Mouse (Mus musculus) gastrocnemius, adult 2 months (tissue): ENCODE data around the gene Olfr705. TPM values are rescaled to one million over a fixed set of nuclear protein-coding genes. Genes with fewer than 3 reads are reported as not detected.
"Not testable (repeated sequence)": the region's sequence is repeated elsewhere in the genome, so short reads cannot be mapped to it uniquely, and the experiment has no call there.

Source experiments
- DNase-seq: peaks from one replicate; pipeline ENCODE4 v3.0.0; 2022
- H3K27ac ChIP-seq: fragments of 200-600 bp; 2 replicates; pipeline ENCODE4 v1.8.1; 2022; ENCODE audit warnings: mild to moderate bottlenecking
- H3K4me3 ChIP-seq: fragments of 200-600 bp; 2 replicates; pipeline ENCODE4 v1.8.1; 2022; ENCODE audit warnings: mild to moderate bottlenecking, moderate library complexity
- CTCF ChIP-seq: fragments of 200-600 bp; IDR thresholded peaks from 2 replicates; pipeline ENCODE4 v1.8.1; 2022; ENCODE audit warnings: antibody characterized with exemption, mild to moderate bottlenecking, moderate library complexity
- intact Hi-C: fragments of 180-260 bp; cut with DNase I; formaldehyde crosslinking; loops from one replicate; pipeline ENCODE4 v1.15.1; 2025
- long read RNA-seq, 2 experiments: library from polyadenylated mRNA; stranded (forward); transcript quantifications; one replicate each; pipeline ENCODE4 v2.0.0; 2021
- total RNA-seq, 2 experiments: library from RNA; stranded (reverse); gene quantifications; 2 replicates each; pipeline ENCODE4 v1.2.3; 2021

The Olfr705 gene
- total RNA-seq = not detected
- long read RNA-seq, experiment 1 = 0 reads
- long read RNA-seq, experiment 2 = 0 reads

DNA sequence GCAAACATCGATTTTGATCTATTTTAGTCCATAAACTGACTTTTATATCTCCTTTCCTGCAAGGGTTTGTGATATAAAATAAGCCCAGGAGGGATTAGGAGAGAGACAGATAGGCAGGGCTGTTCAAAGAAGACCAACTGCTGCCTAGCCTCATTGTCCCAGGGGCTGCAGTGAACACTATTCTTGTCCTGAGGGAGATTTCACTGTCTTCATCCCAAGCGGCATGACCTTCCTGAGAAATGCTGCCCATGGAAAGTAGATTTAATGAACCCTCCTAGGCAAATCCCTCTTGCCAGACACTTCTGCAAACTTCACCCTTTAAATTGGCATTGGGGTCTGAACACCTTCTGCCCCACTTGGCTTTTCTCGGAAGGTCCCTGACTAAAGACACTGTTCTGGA is at the start of gene Olfr705:
TSS of gene Olfr705 (minus strand) at position 101 of the 400 bp plus-strand sequence.
- Histone ChIP-seq H3K27ac (no peak within 1 kb of the TSS), H3K4me3 (no peak within 1 kb of the TSS)
- no peak for DNase-seq
- no peak for TF ChIP-seq CTCF
- intact Hi-C loops = no loop called here

DNA sequence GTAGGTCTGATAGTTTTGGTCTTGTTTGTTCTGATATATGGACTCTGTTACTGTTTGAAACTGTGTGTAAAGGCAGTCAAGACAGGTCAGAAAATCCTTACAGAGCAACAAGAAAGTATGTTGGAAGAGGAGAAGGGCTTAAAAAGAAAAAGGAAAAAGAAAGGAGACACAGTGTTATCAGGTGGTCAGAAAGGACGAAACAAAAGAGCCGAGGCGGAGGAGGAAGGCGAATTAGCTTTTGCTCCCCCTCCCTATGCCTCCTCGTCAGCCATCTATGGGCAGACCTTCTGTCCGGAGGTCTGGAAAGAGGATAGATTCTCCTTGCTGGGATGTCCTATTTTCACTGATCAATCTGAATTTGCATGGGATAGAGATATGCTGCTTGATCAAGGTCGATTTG is 44.3 kb upstream of the Olfr705 start:
- intact Hi-C loops, H3K27ac ChIP-seq, DNase-seq, H3K4me3 ChIP-seq: not testable (repeated sequence)

DNA sequence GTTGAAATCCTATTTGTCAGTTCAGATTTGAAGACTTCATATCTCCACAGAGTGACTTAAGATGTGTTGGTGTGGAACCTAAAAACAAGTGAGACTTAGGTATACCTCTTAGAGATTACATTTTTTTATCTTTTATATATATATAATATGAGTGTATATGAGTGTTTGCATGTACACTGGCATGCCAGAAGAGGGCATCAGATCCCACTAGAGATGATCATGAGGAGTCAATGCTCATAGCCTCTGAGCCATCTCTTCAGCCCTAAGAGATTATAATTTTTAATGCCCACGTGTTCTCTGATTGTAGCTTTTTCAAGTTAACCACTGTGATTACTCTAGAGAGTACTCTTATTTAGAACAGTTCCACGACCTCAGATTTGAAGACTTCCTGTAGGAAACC is 31.0 kb upstream of the Olfr705 start, which contains the start of gene Olfr1532-ps1:
TSS of gene Olfr1532-ps1 (plus strand) at position 326 of the 400 bp plus-strand sequence.
- Histone ChIP-seq H3K27ac (no peak within 1 kb of the TSS), H3K4me3 (no peak within 1 kb of the TSS)
- TF ChIP-seq CTCF = no peak
- no peak for DNase-seq
- intact Hi-C loops = no loop called here

DNA sequence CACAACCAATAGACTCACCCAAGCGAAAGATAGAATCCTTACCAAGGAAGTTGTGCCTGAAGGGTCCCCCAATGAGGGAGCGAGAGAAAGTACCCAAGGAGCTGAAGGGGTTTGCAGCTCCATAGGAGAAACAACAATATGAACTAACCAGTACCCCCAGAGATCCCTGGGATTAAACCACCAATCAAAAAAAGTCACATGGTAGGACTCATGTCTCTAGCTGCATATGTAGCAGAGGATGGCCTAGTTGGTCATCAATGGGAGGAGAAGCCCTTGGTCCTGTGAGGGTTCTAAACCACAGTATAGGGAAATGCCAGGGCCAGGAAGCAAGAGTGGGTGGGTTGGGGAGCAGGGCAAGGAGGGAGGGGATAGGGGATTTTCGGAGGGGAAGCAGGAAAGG is 24.4 kb upstream of the Olfr705 start, which contains the start of gene Olfr707:
TSS of gene Olfr707 (minus strand) at position 101 of the 400 bp plus-strand sequence.
- H3K4me3 ChIP-seq, intact Hi-C loops, DNase-seq, H3K27ac ChIP-seq: not testable (repeated sequence)

DNA sequence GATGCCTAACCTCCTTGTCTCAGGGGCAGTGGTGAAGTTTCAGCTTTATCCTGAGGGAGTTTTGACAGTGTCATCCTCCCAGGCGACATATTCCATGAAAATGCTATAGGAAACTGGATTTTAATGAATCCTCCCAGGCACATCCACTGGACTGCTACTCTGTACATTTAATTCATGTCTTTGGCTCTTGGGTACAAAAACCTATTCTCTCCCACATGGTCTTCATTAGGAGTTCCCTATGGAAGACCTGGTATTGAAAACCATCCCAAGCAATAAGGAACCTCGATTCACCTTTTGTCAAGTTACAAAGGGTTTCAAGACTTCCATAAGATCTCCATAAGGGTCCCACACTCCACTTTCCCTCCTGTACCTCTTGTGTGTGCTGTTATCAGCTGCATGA is 11.4 kb upstream of the Olfr705 start, which contains the start of gene Olfr706:
TSS of gene Olfr706 (minus strand) at position 101 of the 400 bp plus-strand sequence.
- intact Hi-C loops = no loop called here
- H3K27ac ChIP-seq = no peak within 1 kb of the TSS
- TF ChIP-seq CTCF = no peak
- no peak within 1 kb of the TSS for H3K4me3 ChIP-seq
- DNase-seq = no peak

DNA sequence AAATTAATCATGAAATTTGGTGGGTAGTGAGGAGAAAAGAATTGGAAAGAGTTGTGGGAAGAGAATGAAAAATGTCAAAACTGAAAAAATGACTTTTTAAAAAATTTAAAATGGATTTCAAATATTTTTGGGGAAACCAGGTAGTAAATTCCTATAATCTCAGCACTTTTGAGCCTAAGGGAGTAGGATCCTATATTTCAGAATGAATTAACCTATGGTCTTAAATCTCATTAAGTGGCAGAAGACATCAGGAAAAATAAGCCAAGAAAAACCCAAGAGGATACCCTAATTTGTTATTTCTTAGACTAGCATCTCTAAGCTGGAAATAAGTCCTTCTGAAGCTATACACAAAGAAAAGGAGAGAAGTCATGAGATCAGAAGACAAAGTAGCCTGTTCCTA is 13.8 kb downstream of the Olfr705 start, which contains the start of gene Olfr704:
TSS of gene Olfr704 (plus strand) at position 301 of the 400 bp plus-strand sequence.
- intact Hi-C loops = no loop called here
- no peak for DNase-seq
- H3K27ac ChIP-seq = no peak within 1 kb of the TSS
- no peak for TF ChIP-seq CTCF
- H3K4me3 ChIP-seq = no peak within 1 kb of the TSS

DNA sequence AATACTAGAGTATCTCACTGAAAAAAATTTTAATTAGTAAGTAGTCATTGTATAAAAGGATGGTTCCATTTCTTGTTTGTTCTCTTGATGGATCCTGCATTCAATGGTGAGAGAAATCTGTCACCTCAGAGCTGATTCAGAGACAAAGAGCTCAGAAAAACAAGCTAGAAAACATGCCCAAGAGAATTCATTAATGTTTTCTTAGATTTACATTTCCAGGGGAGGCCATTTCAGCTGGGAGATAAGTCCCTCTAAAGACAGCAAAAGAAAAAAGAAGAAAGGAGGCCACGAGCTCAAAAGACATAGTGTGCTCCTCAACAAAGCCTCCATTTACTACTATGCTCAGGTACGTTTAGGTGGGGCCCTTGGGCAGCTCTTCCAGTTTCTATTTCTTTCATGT is 33.6 kb downstream of the Olfr705 start, which contains the start of gene Olfr703:
TSS of gene Olfr703 (plus strand) at position 301 of the 400 bp plus-strand sequence.
- intact Hi-C loops = no loop called here
- no peak for DNase-seq
- Histone ChIP-seq H3K27ac (no peak within 1 kb of the TSS), H3K4me3 (no peak within 1 kb of the TSS)
- no peak for TF ChIP-seq CTCF

DNA sequence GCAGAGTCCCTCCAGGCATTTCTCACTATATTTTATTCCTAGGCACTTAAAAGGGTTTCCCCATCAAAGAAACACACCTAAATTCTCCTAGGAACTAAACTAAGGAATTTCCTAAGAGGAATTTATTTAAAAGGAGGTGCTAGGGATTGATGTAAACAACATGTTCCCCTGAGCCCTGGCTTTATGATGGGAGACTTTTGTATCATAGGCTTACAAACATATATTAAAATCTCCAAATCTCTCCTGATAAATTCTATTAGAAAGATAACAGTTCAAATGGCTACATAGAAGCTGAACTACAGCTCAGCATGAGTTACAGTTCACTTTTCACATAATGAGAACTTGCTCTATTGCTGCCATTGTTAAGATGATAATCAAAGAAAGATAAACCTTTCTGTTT is 42.9 kb downstream of the Olfr705 start, which contains the start of gene Olfr702:
TSS of gene Olfr702 (minus strand) at position 101 of the 400 bp plus-strand sequence.
- no peak within 1 kb of the TSS for H3K27ac ChIP-seq
- DNase-seq = no peak
- TF ChIP-seq CTCF = no peak
- no peak within 1 kb of the TSS for H3K4me3 ChIP-seq
- intact Hi-C loops = no loop called here

Other genes with a start within 250 kb of the Olfr705 start
- gene Olfr693, start 196.3 kb downstream of the Olfr705 start, total RNA-seq = not detected
- gene Olfr694, start 185.1 kb downstream of the Olfr705 start, total RNA-seq = not detected
- gene Olfr695, start 160.5 kb downstream of the Olfr705 start, total RNA-seq = not detected
- not detected for gene Olfr697, start 134.4 kb downstream of the Olfr705 start, total RNA-seq
- gene Olfr698, start 121.5 kb downstream of the Olfr705 start, total RNA-seq = not detected
- not detected for gene Olfr699, start 83.7 kb downstream of the Olfr705 start, total RNA-seq
- gene Olfr700, start 68.1 kb downstream of the Olfr705 start, total RNA-seq = not detected
- gene Olfr701, start 62.8 kb downstream of the Olfr705 start, total RNA-seq = not detected
- gene Olfr702, start 43.0 kb downstream of the Olfr705 start, total RNA-seq = not detected
- not detected for gene Olfr703, start 33.5 kb downstream of the Olfr705 start, total RNA-seq
- not detected for gene Olfr704, start 13.7 kb downstream of the Olfr705 start, total RNA-seq
- gene Olfr706, start 11.3 kb upstream of the Olfr705 start, total RNA-seq = not detected
- not detected for gene Olfr707, start 24.4 kb upstream of the Olfr705 start, total RNA-seq
- not detected for gene Olfr1532-ps1, start 31.1 kb upstream of the Olfr705 start, total RNA-seq
- gene Olfr709-ps1, start 55.3 kb upstream of the Olfr705 start, total RNA-seq = not detected
- gene Olfr710, start 71.4 kb upstream of the Olfr705 start, total RNA-seq = not detected
- not detected for gene Olfr6, start 87.0 kb upstream of the Olfr705 start, total RNA-seq
- gene Olfr711, start 98.6 kb upstream of the Olfr705 start, total RNA-seq = not detected
- gene Olfr2, start 129.2 kb upstream of the Olfr705 start, total RNA-seq = not detected
- gene Olfr713, start 154.3 kb upstream of the Olfr705 start, total RNA-seq = not detected
- not detected for gene Olfr714, start 194.1 kb upstream of the Olfr705 start, total RNA-seq
- not detected for gene Olfr17, start 216.3 kb upstream of the Olfr705 start, total RNA-seq
- not detected for gene Olfr715b, start 233.5 kb upstream of the Olfr705 start, total RNA-seq